Mouse (Mus musculus): ENCODE data around the gene Rxfp2.

Gene Rxfp2

GRCm38 (mm10) chr5:150018656-150019055 is at the start of gene Rxfp2:
Gene Rxfp2 (plus strand): TSS chr5:150018675.
- no peak for DNase-seq

- no peak for DNase-seq
Measured at GRCm38 (mm10) chr5:149970261-149970660, 48.2 kb upstream of the Rxfp2 start.

GRCm38 (mm10) chr5:149977027-149977426 is 41.4 kb upstream of the Rxfp2 start:
- DNase-seq, result no peak

GRCm38 (mm10) chr5:149983621-149984020 is 34.9 kb upstream of the Rxfp2 start:
- no peak for DNase-seq

- no peak for DNase-seq
Measured at GRCm38 (mm10) chr5:149994578-149994977, 23.9 kb upstream of the Rxfp2 start.

- no peak for DNase-seq
Measured at GRCm38 (mm10) chr5:149996614-149997013, 21.9 kb upstream of the Rxfp2 start.

- DNase-seq, result peak; percentile 15 to 43
Measured at GRCm38 (mm10) chr5:149997321-149998034, 21.0 kb upstream of the Rxfp2 start.

GRCm38 (mm10) chr5:149998311-149998710 is 20.2 kb upstream of the Rxfp2 start:
- no peak for DNase-seq

- DNase-seq, result no peak
Measured at GRCm38 (mm10) chr5:150005355-150005754, 13.1 kb upstream of the Rxfp2 start.

- no peak for DNase-seq
Measured at GRCm38 (mm10) chr5:150016861-150017260, 1.6 kb upstream of the Rxfp2 start.

- DNase-seq, result no peak
Measured at GRCm38 (mm10) chr5:150017672-150018071, 803 bp upstream of the Rxfp2 start.

- peak; percentile 70 to 81 for DNase-seq
Measured at GRCm38 (mm10) chr5:150020851-150021250, 2.4 kb downstream of the Rxfp2 start.

- no peak for DNase-seq
Measured at GRCm38 (mm10) chr5:150021805-150022204, 3.3 kb downstream of the Rxfp2 start.

- no peak for DNase-seq
Measured at GRCm38 (mm10) chr5:150022556-150022955, 4.1 kb downstream of the Rxfp2 start.

GRCm38 (mm10) chr5:150023476-150023875 is 5.0 kb downstream of the Rxfp2 start:
- DNase-seq, result no peak

GRCm38 (mm10) chr5:150024188-150024587 is 5.7 kb downstream of the Rxfp2 start:
- no peak for DNase-seq

GRCm38 (mm10) chr5:150024901-150025300 is 6.4 kb downstream of the Rxfp2 start:
- DNase-seq, result no peak

GRCm38 (mm10) chr5:150025326-150025725 is 6.9 kb downstream of the Rxfp2 start:
- no peak for DNase-seq

GRCm38 (mm10) chr5:150026509-150027087 is 8.1 kb downstream of the Rxfp2 start:
- DNase-seq, result no peak

- no peak for DNase-seq
Measured at GRCm38 (mm10) chr5:150031201-150031600, 12.7 kb downstream of the Rxfp2 start.

- DNase-seq, result no peak
Measured at GRCm38 (mm10) chr5:150031634-150032033, 13.2 kb downstream of the Rxfp2 start.

GRCm38 (mm10) chr5:150032075-150032492 is 13.6 kb downstream of the Rxfp2 start:
- DNase-seq, result peak; percentile 25 to 59

GRCm38 (mm10) chr5:150036286-150036685 is 17.8 kb downstream of the Rxfp2 start:
- DNase-seq, result no peak

GRCm38 (mm10) chr5:150036918-150037317 is 18.4 kb downstream of the Rxfp2 start:
- no peak for DNase-seq

- DNase-seq, result no peak
Measured at GRCm38 (mm10) chr5:150044533-150044932, 26.1 kb downstream of the Rxfp2 start.
